Mouse (Mus musculus) macrophage (primary cell): Measurements from ENCODE around the gene Mybbp1a. TPM values are rescaled to one million over a fixed set of nuclear protein-coding genes. Genes with fewer than 3 reads are reported as not detected.

ENCODE experiments used
- H3K27ac ChIP-seq: fragments of 350-480 bp; formaldehyde crosslinking; 2 replicates; pipeline ENCODE4 v1.9.0; 2021
- H3K36me3 ChIP-seq: fragments of 350-480 bp; formaldehyde crosslinking; 2 replicates; pipeline ENCODE4 v1.9.0; 2021; ENCODE audit errors: inconsistent target
- H3K4me3 ChIP-seq: fragments of 350-480 bp; formaldehyde crosslinking; 2 replicates; pipeline ENCODE4 v1.9.0; 2021; ENCODE audit errors: inconsistent target
- H3K79me2 ChIP-seq: fragments of 350-480 bp; formaldehyde crosslinking; 2 replicates; pipeline ENCODE4 v1.9.0; 2021; ENCODE audit errors: inconsistent target
- WGBS: methylation state at CpG from one replicate; pipeline ENCODE4 v1.1.7; 2026; ENCODE audit warnings: inconsistent platforms; ENCODE audit not compliant: missing documents; 5-methylcytosine and 5-hydroxymethylcytosine counted together
- polyA plus RNA-seq: library from polyadenylated mRNA; stranded (reverse); fragments of 250-400 nt; gene quantifications from 3 replicates; pipeline ENCODE4 v1.2.4, GENCODE M21; 2018; ENCODE audit warnings: inconsistent platforms

Mybbp1a gene
- polyA plus RNA-seq, 1 experiment from 2014 or later: 58.1 TPM

- peaks cover 91% of the 10 kb centered on the region for H3K36me3 ChIP-seq
- H3K79me2 ChIP-seq: peaks cover 5% of the 10 kb centered on the region
- no peak overlapping the region for H3K27ac ChIP-seq
- WGBS: 90% methylated on average over 8 of the region's 8 CpGs
- H3K4me3 ChIP-seq: no peak overlapping the region
These were observed 6.3 kb downstream of the Mybbp1a start for GRCm38 (mm10) chr11:72447475-72447874.

GRCm38 (mm10) chr11:72452140-72452665 is 11.0 kb downstream of the Mybbp1a start:
- 94% methylated on average over 3 of the region's 3 CpGs for WGBS
- Histone ChIP-seq H3K4me3 (no peak overlapping the region), H3K36me3 (peaks cover 45% of the 10 kb centered on the region), H3K79me2 (no peaks in the 10 kb centered on the region), H3K27ac (no peak overlapping the region)

DNA sequence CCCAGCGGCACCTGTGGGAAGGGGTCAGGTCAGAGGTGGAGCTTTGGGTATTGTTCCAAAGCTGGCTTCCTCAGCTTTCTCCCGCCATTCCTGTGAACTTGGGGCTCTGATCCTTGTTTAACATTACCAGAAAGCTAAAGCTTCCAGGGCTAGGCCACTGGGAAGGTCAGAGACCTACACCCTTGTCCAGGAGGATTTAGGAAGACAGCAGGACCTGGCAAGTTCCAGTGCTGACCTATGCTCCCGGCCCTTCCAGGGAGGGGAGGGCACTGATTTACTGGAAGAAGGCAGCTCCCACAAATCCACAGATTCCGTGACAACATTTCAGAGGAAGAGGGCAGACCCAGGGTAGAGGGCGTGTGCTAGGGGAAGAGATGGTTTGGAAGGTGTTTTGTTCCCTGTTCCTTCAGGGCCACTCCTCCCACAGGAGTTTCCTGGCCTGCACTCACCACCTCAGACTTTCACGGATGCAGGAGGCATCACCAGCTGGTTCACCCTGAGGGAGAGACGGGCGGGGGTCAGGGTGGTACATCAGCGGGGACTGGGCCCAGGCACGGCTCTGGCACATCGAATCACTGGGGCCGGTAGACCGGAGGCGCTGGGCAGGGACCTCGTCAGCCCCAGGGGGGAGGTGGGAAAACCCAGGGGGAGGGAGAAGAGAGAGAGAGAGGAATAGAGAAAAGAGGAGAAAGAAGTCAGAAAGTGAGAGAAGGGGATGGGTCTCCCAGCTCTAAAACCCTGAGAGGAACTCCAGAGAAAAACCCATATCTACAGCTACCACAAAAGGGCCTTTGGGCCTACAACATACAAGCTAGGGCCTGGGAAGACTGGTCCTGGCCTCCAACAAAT is 12.2 kb downstream of the Mybbp1a start:
- H3K27ac ChIP-seq: no peak overlapping the region
- H3K36me3 ChIP-seq: peaks cover 33% of the 10 kb centered on the region
- WGBS: 94% methylated on average over 11 of the region's 15 CpGs
- H3K79me2 ChIP-seq: no peaks in the 10 kb centered on the region
- H3K4me3 ChIP-seq: no peak overlapping the region

DNA sequence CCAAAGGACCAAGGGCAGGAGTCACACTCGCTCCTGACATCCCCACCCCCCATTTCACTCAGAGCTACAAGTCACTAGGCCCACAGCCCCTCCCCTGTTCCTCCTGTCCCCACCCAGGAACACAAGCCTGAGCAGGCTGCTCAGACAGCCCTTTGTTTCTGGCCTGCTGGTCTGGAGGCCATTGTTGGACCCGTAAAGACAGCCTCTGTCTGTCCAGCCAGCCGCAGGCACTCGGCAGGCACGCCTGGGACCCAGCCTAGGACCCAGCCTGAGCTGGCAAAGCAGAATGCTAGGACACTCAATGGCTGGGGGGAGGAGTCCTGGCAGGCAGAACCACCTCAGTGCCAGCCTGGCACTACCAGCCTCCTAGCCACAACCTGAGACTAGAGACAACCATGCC is 14.5 kb downstream of the Mybbp1a start:
- WGBS: 97% methylated on average over 5 of the region's 5 CpGs
- H3K27ac ChIP-seq: no peak overlapping the region
- H3K4me3 ChIP-seq: no peak overlapping the region
- no peaks in the 10 kb centered on the region for H3K79me2 ChIP-seq
- H3K36me3 ChIP-seq: peaks cover 10% of the 10 kb centered on the region

- 33% methylated on average over 12 of the region's 12 CpGs for WGBS
- Histone ChIP-seq H3K79me2 (no peaks in the 10 kb centered on the region), H3K36me3 (no peaks in the 10 kb centered on the region), H3K4me3 (no peak overlapping the region), H3K27ac (no peak overlapping the region)
These were observed 16.9 kb downstream of the Mybbp1a start for GRCm38 (mm10) chr11:72457995-72458496.

- WGBS: 56% methylated on average over 3 of the region's 3 CpGs
- H3K4me3 ChIP-seq: no peak overlapping the region
- no peaks in the 10 kb centered on the region for H3K36me3 ChIP-seq
- H3K27ac ChIP-seq: no peak overlapping the region
- no peaks in the 10 kb centered on the region for H3K79me2 ChIP-seq
These were observed 17.3 kb downstream of the Mybbp1a start for GRCm38 (mm10) chr11:72458502-72458901.

DNA sequence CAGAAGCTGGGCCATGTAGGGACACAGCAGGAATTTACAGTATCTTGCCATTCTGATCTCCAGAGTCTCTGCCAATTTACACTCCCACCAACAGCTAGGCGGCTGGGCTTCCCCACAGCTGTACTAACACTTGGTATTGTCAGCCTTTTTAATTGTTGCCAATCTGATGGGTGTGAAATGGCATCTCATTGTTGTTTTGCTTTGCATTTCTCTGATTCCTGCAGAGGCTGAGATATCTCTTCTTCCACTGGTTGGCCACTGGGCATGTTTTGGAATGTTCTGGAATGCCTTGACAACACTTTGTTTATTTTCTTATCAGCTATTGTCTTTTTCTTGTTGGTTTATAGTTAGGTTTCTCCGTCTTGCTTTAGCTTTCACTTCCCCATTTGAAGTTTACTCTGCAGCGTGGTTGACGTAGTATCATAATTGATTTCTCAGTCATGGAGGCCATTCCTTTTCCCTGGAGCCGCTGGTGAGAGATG is 20.4 kb downstream of the Mybbp1a start:
- no peak overlapping the region for H3K4me3 ChIP-seq
- no peaks in the 10 kb centered on the region for H3K36me3 ChIP-seq
- peak overlapping the region; percentile 24 for H3K27ac ChIP-seq
- no peaks in the 10 kb centered on the region for H3K79me2 ChIP-seq
- 6% methylated on average over 5 of the region's 5 CpGs for WGBS

DNA sequence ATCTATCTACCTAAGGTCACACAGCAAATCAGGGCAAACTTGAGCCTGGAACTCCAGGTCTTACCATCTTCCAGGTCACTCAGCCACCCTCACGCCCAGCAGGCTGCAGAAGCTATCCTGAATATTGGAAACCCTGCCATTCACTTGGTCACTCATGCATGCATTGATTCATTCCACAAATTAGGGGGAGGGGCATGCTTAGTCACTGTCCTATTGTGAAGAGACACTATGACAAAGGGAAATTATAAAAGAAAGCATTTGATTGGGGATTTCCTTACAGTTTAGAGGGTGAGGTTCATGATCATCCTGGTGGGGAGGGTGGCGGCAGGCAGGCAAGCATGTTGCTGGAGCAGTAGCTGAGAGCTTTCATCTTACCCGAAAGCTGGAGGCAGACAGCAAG is 23.7 kb downstream of the Mybbp1a start:
- Histone ChIP-seq H3K27ac (no peak overlapping the region), H3K36me3 (no peaks in the 10 kb centered on the region), H3K4me3 (no peak overlapping the region), H3K79me2 (no peaks in the 10 kb centered on the region)
- 95% methylated on average over 3 of the region's 3 CpGs for WGBS

GRCm38 (mm10) chr11:72465978-72466693 is 25.0 kb downstream of the Mybbp1a start:
- peak overlapping the region; percentile 66 for H3K27ac ChIP-seq

DNA sequence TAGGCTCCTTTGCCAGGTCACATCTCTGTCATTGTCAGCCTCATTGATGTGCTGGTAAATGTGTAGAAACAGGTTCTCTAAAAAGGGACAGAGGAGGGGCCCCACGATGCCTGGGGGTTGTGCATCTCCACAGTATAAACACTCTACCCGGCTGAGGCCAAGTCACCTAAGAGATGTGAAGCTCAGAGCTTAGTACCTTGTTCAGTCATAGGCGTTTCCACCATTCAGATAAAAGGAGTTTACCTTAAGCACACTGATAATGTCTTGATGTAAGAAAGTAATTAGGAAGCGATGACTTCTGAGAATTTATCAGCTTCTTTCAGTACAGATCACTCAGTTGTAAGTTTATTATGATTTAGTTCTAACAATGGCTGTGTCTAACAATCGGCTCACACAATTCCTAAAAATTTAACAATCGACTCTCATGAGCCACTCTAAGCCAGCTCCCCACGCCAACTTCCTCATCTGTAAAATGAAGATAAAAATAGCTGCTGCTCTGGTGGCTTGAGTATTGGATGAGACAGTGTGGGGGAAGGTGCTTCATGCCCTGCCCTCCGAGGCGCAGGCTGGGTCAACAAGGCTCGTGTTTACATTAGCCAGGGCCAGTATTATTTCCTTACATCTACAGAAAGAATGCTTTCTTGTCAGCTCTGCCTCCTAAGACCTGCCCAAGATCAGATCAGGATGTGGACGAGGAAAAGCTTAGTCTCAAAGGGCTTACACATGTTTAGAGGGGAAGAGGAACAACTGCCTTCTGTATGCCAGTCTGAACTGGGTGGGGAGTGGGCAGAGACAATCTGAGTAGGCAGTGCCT is 25.7 kb downstream of the Mybbp1a start:
- Histone ChIP-seq H3K79me2 (no peaks in the 10 kb centered on the region), H3K36me3 (no peaks in the 10 kb centered on the region), H3K27ac (peak overlapping the region; percentile 66), H3K4me3 (no peak overlapping the region)
- 2% methylated on average over 11 of the region's 11 CpGs for WGBS

More at GRCm38 (mm10) chr11:72465978-72466693, 25.0 kb downstream of the Mybbp1a start:
- 69% methylated on average over 11 of the region's 11 CpGs for WGBS
- Histone ChIP-seq H3K36me3 (no peaks in the 10 kb centered on the region), H3K79me2 (no peaks in the 10 kb centered on the region), H3K4me3 (no peak overlapping the region)

DNA sequence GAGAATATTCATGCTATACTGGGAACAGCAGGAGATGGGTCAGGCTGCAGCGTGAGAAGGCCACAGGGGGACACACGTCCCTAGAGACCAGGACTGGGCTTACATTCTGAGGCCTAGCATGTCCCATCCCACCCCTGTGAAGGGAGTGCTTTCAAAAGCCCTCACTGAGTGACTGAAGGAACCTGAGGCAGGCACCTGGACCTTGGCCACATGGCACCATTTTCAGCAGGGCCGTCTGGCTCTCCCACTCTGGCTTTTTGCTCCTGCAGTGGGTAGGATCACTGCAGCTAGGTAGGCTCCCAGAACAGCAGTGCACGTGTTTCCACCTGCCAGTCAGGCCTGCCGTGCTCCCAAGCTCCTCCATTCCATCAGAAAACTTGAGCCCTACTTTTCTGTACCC is 27.4 kb downstream of the Mybbp1a start:
- WGBS: 87% methylated on average over 5 of the region's 5 CpGs
- Histone ChIP-seq H3K36me3 (no peaks in the 10 kb centered on the region), H3K27ac (no peak overlapping the region), H3K4me3 (no peak overlapping the region), H3K79me2 (no peaks in the 10 kb centered on the region)

GRCm38 (mm10) chr11:72469217-72469616 is 28.1 kb downstream of the Mybbp1a start:
- no peak overlapping the region for H3K27ac ChIP-seq
- H3K79me2 ChIP-seq: no peaks in the 10 kb centered on the region
- no peak overlapping the region for H3K4me3 ChIP-seq
- WGBS: 53% methylated on average over 5 of the region's 5 CpGs
- H3K36me3 ChIP-seq: no peaks in the 10 kb centered on the region

DNA sequence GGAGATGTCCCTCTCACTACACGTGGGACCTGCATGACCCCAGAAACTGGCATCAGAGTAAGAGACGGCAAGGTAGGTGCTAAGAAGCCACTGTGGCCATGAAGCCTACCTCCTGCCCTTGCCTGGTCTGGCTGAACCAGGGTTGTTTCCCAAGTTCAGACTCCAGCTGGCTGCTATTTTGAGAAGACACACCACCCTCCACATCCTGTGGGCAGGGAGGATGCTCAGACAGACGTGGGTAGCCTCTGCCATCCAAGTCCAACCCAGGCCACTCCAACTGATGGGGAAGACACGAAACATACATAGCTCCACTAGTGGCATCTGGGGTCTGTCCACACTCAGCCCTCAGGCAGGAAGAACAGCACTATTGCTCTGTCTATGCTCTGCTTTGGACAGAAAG is 28.8 kb downstream of the Mybbp1a start:
- Histone ChIP-seq H3K27ac (no peak overlapping the region), H3K36me3 (no peaks in the 10 kb centered on the region), H3K79me2 (no peaks in the 10 kb centered on the region), H3K4me3 (no peak overlapping the region)
- 59% methylated on average over 4 of the region's 4 CpGs for whole genome bisulfite sequencing

DNA sequence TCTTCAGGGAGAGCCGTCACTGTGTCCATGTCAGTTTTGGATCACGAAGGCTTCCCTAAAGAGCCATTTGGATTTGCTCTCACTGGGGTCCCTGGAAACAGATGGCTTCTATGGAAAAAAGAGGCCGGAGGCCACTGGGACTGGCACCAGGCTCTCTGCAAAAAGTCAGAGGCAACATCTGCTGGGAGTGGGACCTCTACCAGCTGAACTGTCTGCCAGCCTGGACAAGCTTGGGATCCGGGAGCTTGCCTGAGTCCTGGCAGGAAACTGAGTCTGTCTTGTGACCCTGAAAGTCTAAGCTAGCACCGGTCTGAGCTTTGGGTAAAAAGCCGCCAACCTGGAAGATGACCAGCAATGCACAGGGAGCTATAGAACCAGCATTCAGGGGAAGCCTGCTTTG is 30.2 kb downstream of the Mybbp1a start:
- Histone ChIP-seq H3K36me3 (no peaks in the 10 kb centered on the region), H3K79me2 (no peaks in the 10 kb centered on the region), H3K27ac (no peak overlapping the region), H3K4me3 (no peak overlapping the region)
- 97% methylated on average over 6 of the region's 6 CpGs for WGBS
